Mouse (Mus musculus): ENCODE measurements around the gene Mtmr10. TPM values are rescaled to one million over a fixed set of nuclear protein-coding genes. Genes with fewer than 3 reads are reported as not detected.

Gene Mtmr10
- total RNA-seq, 1 experiment from 2014 or later: 2.7 TPM

- no peak for ATAC-seq (replicated peaks; ENCODE audit: low read depth, poor library complexity, severe bottlenecking)
These were observed 78.4 kb downstream of the Mtmr10 start for GRCm38 (mm10) chr7:64365863-64366262.

- ATAC-seq (replicated peaks; ENCODE audit: low read depth, poor library complexity, severe bottlenecking): no peak
These were observed 82.4 kb downstream of the Mtmr10 start for GRCm38 (mm10) chr7:64369841-64370240.

- ATAC-seq (replicated peaks; ENCODE audit: low read depth, poor library complexity, severe bottlenecking): no peak
These were observed 84.8 kb downstream of the Mtmr10 start for GRCm38 (mm10) chr7:64371940-64372878.

GRCm38 (mm10) chr7:64373147-64373829 is 85.8 kb downstream of the Mtmr10 start:
- ATAC-seq (replicated peaks; ENCODE audit: low read depth, poor library complexity, severe bottlenecking): no peak

GRCm38 (mm10) chr7:64373830-64374562 is 86.5 kb downstream of the Mtmr10 start, which contains the start of gene Fan1:
TSS of gene Fan1 (minus strand) at chr7:64374095.
- peak; percentile 99 for ATAC-seq (replicated peaks; ENCODE audit: low read depth, poor library complexity, severe bottlenecking)

Other genes starting within 250 kb of the Mtmr10 start
- 0.18 TPM in 1 of 2 replicates, not detected in the other for gene Trpm1, start 133.8 kb upstream of the Mtmr10 start, total RNA-seq (2017)
- 6.8 and 7.5 TPM in 2 replicates for gene Fan1, start 86.4 kb downstream of the Mtmr10 start, total RNA-seq (2017)
- 135 and 144 TPM in 2 replicates for gene Mphosph10, start 104.6 kb downstream of the Mtmr10 start, total RNA-seq (2017)
- gene Mcee, start 105.0 kb downstream of the Mtmr10 start, total RNA-seq (2017): 27.4 and 81.6 TPM in 2 replicates
- gene Apba2, start 214.1 kb downstream of the Mtmr10 start, total RNA-seq (2017): not detected in 2 replicates

Measured in common myeloid progenitor, adult 5-6 weeks (primary cell).